Mouse (Mus musculus): Measurements from ENCODE around the gene Lrrc23. TPM values are rescaled to one million over a fixed set of nuclear protein-coding genes. Genes with fewer than 3 reads are reported as not detected.

Gene Lrrc23
- total RNA-seq (2014; fragmentation: Nextera tagmentation) (not detected in 2 replicates), total RNA-seq (2017) (0.11 TPM in 1 of 2 replicates, not detected in the other), polyA plus RNA-seq (2012) (not detected in 2 replicates)

GRCm38 (mm10) chr6:124779222-124779983 lies at the start of gene Lrrc23:
Gene Lrrc23, minus strand, starts transcription at chr6:124779727.
- DNase-seq (ENCODE audit: low spot score) = no peak
- Histone ChIP-seq H3K27me3 (ENCODE audit: insufficient read depth, low read length) (peaks cover 64% of the 10 kb centered on the region), H3K36me3 (replicated peaks) (no peaks in the 10 kb centered on the region), H3K4me3 (ENCODE audit: low read depth, low read length) (no peak within 1 kb of the TSS), H3K4me1 (ENCODE audit: insufficient read depth, low read depth, low read length) (peaks cover 5% of the 10 kb centered on the region), H3K9me3 (replicated peaks) (no peaks in the 10 kb centered on the region)
- TF ChIP-seq GATA1 (IDR thresholded peaks at IDR 0.05; ENCODE audit: borderline replicate concordance, low read length) = no peak
- TF ChIP-seq CTCF (IDR thresholded peaks at IDR 0.05; ENCODE audit: low read depth, low read length) = no peak
- TF ChIP-seq TAL1 (conservative IDR thresholded peaks at IDR 0.05; ENCODE audit: low read depth, low read length) = no peak
- TF ChIP-seq POLR2AphosphoS5 (IDR thresholded peaks at IDR 0.05; ENCODE audit: insufficient replicate concordance, low read depth, low read length) = no peak
- no peak for TF ChIP-seq GATA2 (IDR thresholded peaks at IDR 0.05; ENCODE audit: borderline replicate concordance, low read depth, low read length)
- ATAC-seq (ENCODE audit: extremely low read depth, insufficient number of reproducible peaks, low FRiP score, poor library complexity, severe bottlenecking) = no peak

- H3K36me3 ChIP-seq (replicated peaks) = peaks cover 73% of the 10 kb centered on the region
- peak; percentile 10; the same call in 1 of the 2 replicates for ATAC-seq (ENCODE audit: extremely low read depth, insufficient number of reproducible peaks, low FRiP score, poor library complexity, severe bottlenecking)
Observed at GRCm38 (mm10) chr6:124828101-124828592, 48.6 kb upstream of the Lrrc23 start.

GRCm38 (mm10) chr6:124822049-124822448 lies 42.5 kb upstream of the Lrrc23 start:
- Histone ChIP-seq H3K27me3 (ENCODE audit: insufficient read depth, low read length) (no peaks in the 10 kb centered on the region), H3K4me3 (ENCODE audit: low read depth, low read length) (no peak overlapping the region), H3K4me1 (ENCODE audit: insufficient read depth, low read depth, low read length) (peaks cover 6% of the 10 kb centered on the region; the same call in 1 of the 2 replicates), H3K36me3 (replicated peaks) (peaks cover 100% of the 10 kb centered on the region), H3K9me3 (replicated peaks) (no peaks in the 10 kb centered on the region)
- no peak for DNase-seq (ENCODE audit: low spot score)
- no peak for ATAC-seq (ENCODE audit: extremely low read depth, insufficient number of reproducible peaks, low FRiP score, poor library complexity, severe bottlenecking)
- TF ChIP-seq TAL1 (conservative IDR thresholded peaks at IDR 0.05; ENCODE audit: low read depth, low read length) (no peak), GATA2 (IDR thresholded peaks at IDR 0.05; ENCODE audit: borderline replicate concordance, low read depth, low read length) (no peak), GATA1 (IDR thresholded peaks at IDR 0.05; ENCODE audit: borderline replicate concordance, low read length) (no peak), CTCF (IDR thresholded peaks at IDR 0.05; ENCODE audit: low read depth, low read length) (no peak), POLR2AphosphoS5 (IDR thresholded peaks at IDR 0.05; ENCODE audit: insufficient replicate concordance, low read depth, low read length) (no peak)

More at GRCm38 (mm10) chr6:124828101-124828592, 48.6 kb upstream of the Lrrc23 start:
- Histone ChIP-seq H3K27me3 (ENCODE audit: insufficient read depth, low read length) (no peaks in the 10 kb centered on the region), H3K9me3 (replicated peaks) (no peaks in the 10 kb centered on the region), H3K4me3 (ENCODE audit: low read depth, low read length) (peak overlapping the region; percentile 91), H3K4me1 (ENCODE audit: insufficient read depth, low read depth, low read length) (peaks cover 42% of the 10 kb centered on the region)
- TF ChIP-seq CTCF (IDR thresholded peaks at IDR 0.05; ENCODE audit: low read depth, low read length) (no peak), GATA1 (IDR thresholded peaks at IDR 0.05; ENCODE audit: borderline replicate concordance, low read length) (no peak), POLR2AphosphoS5 (IDR thresholded peaks at IDR 0.05; ENCODE audit: insufficient replicate concordance, low read depth, low read length) (no peak), TAL1 (conservative IDR thresholded peaks at IDR 0.05; ENCODE audit: low read depth, low read length) (no peak), GATA2 (IDR thresholded peaks at IDR 0.05; ENCODE audit: borderline replicate concordance, low read depth, low read length) (no peak)
- DNase-seq (ENCODE audit: low spot score) = peak; percentile 49

- H3K4me1 ChIP-seq (ENCODE audit: insufficient read depth, low read depth, low read length) = peaks cover 1% of the 10 kb centered on the region; the same call in 1 of the 2 replicates
- no peaks in the 10 kb centered on the region for H3K27me3 ChIP-seq (ENCODE audit: insufficient read depth, low read length)
- no peak; the same call in 1 of the 2 replicates for ATAC-seq (ENCODE audit: extremely low read depth, insufficient number of reproducible peaks, low FRiP score, poor library complexity, severe bottlenecking)
- H3K36me3 ChIP-seq (replicated peaks) = peaks cover 100% of the 10 kb centered on the region
- H3K9me3 ChIP-seq (replicated peaks) = no peaks in the 10 kb centered on the region
- no peak for DNase-seq (ENCODE audit: low spot score)
- no peak for TF ChIP-seq GATA1 (IDR thresholded peaks at IDR 0.05; ENCODE audit: borderline replicate concordance, low read length)
- no peak for TF ChIP-seq POLR2AphosphoS5 (IDR thresholded peaks at IDR 0.05; ENCODE audit: insufficient replicate concordance, low read depth, low read length)
- TF ChIP-seq GATA2 (IDR thresholded peaks at IDR 0.05; ENCODE audit: borderline replicate concordance, low read depth, low read length) = no peak
- TF ChIP-seq TAL1 (conservative IDR thresholded peaks at IDR 0.05; ENCODE audit: low read depth, low read length) = no peak
- TF ChIP-seq CTCF (IDR thresholded peaks at IDR 0.05; ENCODE audit: low read depth, low read length) = no peak
- no peak overlapping the region for H3K4me3 ChIP-seq (ENCODE audit: low read depth, low read length)
Observed at GRCm38 (mm10) chr6:124820891-124821290, 41.4 kb upstream of the Lrrc23 start.

GRCm38 (mm10) chr6:124817971-124818370 lies 38.4 kb upstream of the Lrrc23 start:
- Histone ChIP-seq H3K4me3 (ENCODE audit: low read depth, low read length) (no peak overlapping the region), H3K9me3 (replicated peaks) (no peaks in the 10 kb centered on the region), H3K36me3 (replicated peaks) (peaks cover 91% of the 10 kb centered on the region), H3K27me3 (ENCODE audit: insufficient read depth, low read length) (no peaks in the 10 kb centered on the region), H3K4me1 (ENCODE audit: insufficient read depth, low read depth, low read length) (peaks cover 15% of the 10 kb centered on the region)
- TF ChIP-seq GATA2 (IDR thresholded peaks at IDR 0.05; ENCODE audit: borderline replicate concordance, low read depth, low read length) = no peak
- no peak for TF ChIP-seq TAL1 (conservative IDR thresholded peaks at IDR 0.05; ENCODE audit: low read depth, low read length)
- TF ChIP-seq CTCF (IDR thresholded peaks at IDR 0.05; ENCODE audit: low read depth, low read length) = no peak
- TF ChIP-seq POLR2AphosphoS5 (IDR thresholded peaks at IDR 0.05; ENCODE audit: insufficient replicate concordance, low read depth, low read length) = no peak
- no peak for TF ChIP-seq GATA1 (IDR thresholded peaks at IDR 0.05; ENCODE audit: borderline replicate concordance, low read length)
- DNase-seq (ENCODE audit: low spot score) = no peak
- ATAC-seq (ENCODE audit: extremely low read depth, insufficient number of reproducible peaks, low FRiP score, poor library complexity, severe bottlenecking) = no peak

- DNase-seq (ENCODE audit: low spot score) = no peak
- H3K9me3 ChIP-seq (replicated peaks) = no peaks in the 10 kb centered on the region
- ATAC-seq (ENCODE audit: extremely low read depth, insufficient number of reproducible peaks, low FRiP score, poor library complexity, severe bottlenecking) = no peak
- no peak overlapping the region for H3K4me3 ChIP-seq (ENCODE audit: low read depth, low read length)
- no peak for TF ChIP-seq GATA1 (IDR thresholded peaks at IDR 0.05; ENCODE audit: borderline replicate concordance, low read length)
- no peak for TF ChIP-seq POLR2AphosphoS5 (IDR thresholded peaks at IDR 0.05; ENCODE audit: insufficient replicate concordance, low read depth, low read length)
- TF ChIP-seq GATA2 (IDR thresholded peaks at IDR 0.05; ENCODE audit: borderline replicate concordance, low read depth, low read length) = no peak
- no peak for TF ChIP-seq TAL1 (conservative IDR thresholded peaks at IDR 0.05; ENCODE audit: low read depth, low read length)
- no peak for TF ChIP-seq CTCF (IDR thresholded peaks at IDR 0.05; ENCODE audit: low read depth, low read length)
- H3K36me3 ChIP-seq (replicated peaks) = peaks cover 91% of the 10 kb centered on the region
- H3K4me1 ChIP-seq (ENCODE audit: insufficient read depth, low read depth, low read length) = peaks cover 17% of the 10 kb centered on the region
- no peaks in the 10 kb centered on the region for H3K27me3 ChIP-seq (ENCODE audit: insufficient read depth, low read length)
Observed at GRCm38 (mm10) chr6:124817563-124817962, 38.0 kb upstream of the Lrrc23 start.
